Mouse (Mus musculus) right cerebral cortex, postnatal 10 days (tissue): Measurements from ENCODE around the gene Prokr2.

Source experiments
- DNase-seq, 2 experiments: peaks; one replicate each; pipeline ENCODE4 v3.0.0; 2021; ENCODE audit warnings: low spot score in 2 of 2

The Prokr2 gene

DNA sequence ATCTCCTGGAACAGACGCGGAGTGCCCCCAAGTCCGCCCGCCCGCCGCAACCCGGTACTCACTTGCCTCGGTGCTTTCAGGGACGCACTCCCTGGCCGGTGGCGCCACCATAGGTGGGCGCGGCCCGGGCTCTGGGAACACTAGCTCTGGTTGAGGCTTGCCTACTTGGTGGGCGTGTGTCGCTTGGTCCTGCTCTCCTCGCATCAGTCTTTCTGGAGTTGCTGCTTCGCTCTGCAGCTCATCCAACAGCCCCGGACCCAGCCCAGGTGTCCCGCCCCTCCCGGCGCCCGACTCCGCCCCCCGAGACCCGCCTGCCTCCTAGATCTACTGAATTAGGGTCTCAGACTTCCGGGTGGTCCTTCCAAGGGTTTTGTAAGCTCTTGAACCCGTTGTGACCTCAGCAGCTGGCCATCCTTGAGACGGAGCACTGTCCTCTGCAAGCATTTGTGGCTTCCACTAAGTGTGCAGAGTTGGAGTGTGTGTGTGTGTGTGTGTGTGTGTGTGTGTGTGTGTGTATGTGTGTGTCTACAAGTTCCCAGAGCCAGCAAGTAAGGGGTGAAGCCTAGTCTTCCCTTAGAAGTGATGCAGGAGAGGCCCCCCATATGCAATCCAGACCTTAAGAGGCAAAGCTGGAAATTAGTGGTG is at the start of gene Prokr2:
Gene Prokr2, minus strand, starts transcription at position 254 of the 645 bp plus-strand sequence.
- peak in 1 of 2 experiments; percentile 36 for DNase-seq

DNA sequence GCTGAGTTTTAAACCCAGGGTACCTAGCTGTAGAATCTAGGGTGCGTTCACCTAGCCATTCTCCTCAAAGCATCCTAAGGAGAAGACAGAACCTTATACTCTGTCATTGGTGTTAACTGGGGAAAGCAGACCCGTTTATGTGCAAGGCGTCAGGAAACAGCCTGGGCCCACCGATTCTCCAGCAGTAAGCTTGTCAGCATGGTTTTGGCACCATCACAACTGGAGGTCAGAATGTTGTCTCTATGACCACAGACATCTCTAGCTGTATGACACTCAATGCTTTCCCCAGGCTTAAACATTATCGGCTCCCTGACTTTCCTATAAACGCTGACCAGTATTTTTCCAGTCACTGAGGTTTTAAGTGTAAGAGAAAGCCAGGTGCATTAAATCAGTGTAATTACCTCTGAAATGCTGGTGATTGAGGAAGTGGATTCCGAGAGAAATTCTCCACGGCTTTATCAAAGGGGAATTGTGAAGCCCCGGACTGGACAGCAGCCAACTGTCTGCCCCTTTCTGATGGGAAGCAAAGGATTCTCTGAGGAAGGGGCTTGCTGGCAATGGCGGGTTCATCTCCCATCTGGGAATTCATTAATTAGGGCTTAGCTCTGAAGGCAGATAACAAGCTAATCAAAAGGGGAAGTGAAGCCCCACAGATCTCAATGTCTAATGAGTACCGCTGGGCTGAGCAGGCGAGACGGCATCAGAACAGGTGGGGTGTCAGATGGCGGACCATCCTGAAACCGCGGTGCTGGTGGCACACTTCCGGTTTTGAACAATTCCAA is 42.1 kb upstream of the Prokr2 start:
- DNase-seq, result peak; percentile 46 to 64

- no peak for DNase-seq
Measured at GRCm38 (mm10) chr2:132425576-132425975, 40.3 kb upstream of the Prokr2 start.

DNA sequence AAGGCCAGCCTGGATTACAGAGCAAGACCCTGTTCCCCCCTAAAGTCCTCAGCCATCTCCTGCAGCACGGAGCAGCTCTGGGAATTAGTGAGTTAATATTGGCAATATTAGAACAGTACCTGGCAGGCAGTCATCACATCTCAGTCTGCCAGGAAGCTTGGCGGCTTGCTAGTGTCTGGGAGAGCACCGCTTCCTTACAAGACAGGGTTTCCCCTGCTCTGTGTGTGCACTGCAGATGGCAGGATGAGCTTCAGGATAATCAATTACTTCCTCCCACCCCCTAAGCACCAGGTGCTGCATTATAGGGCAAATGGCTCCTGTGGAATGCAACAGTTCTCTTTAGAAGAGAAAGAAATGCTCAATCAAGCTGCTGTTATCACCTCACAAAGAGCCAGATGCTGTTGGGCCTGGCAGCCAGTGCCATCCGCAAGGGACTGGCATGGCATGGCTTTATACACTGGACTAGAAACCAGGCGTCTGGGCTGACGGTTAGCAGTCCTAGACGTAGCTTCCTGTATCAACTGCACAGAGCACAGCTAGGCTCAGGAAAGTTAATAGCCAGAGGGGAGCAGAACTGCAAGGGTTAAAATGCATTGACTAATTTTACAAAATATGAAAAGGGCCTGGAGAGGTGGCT is 38.3 kb upstream of the Prokr2 start:
- peak; percentile 35 to 36 for DNase-seq

- no peak for DNase-seq
Measured at GRCm38 (mm10) chr2:132422846-132423245, 37.6 kb upstream of the Prokr2 start.

- DNase-seq, result no peak
Measured at GRCm38 (mm10) chr2:132418414-132418813, 33.2 kb upstream of the Prokr2 start.

DNA sequence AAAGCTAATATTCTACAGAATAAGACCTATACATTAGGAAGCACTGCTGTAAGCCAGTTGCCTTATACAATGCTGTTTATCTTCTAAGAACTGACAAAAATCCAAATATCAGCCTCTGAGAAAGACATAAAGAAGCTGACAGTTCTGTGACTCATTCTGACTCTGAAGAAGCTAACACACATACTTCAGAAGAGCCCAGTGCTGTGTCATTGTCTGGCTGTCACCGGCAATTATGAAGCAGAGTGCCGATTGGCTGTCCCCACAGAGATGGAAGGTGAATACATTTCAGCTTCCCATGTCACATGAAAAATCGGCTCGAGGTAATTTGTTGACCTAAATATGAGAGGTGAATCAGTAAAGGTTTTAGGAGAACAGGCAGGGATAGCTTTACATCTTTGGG is 24.9 kb upstream of the Prokr2 start:
- DNase-seq, result no peak

GRCm38 (mm10) chr2:132398136-132398535 is 12.9 kb upstream of the Prokr2 start:
- no peak for DNase-seq

DNA sequence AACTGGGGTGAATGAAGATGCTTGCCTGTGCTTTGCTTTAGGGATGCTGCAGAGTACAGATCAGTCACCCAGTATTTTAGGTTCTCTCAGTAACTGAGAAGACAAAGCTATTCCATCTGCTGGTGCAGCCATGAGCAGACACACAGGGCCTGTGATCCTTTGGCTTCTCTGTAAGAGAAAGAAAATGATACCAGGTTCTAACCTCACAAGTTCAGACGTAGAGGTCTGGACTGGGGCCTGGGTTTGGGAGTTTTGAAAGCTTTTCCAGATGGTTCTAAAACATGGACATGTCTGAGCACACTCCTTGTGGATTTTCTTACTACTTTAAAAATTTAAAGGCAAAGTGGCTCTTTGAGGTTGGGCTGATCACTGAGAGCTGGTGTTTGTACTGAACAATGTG is 10.5 kb upstream of the Prokr2 start:
- DNase-seq, result no peak

DNA sequence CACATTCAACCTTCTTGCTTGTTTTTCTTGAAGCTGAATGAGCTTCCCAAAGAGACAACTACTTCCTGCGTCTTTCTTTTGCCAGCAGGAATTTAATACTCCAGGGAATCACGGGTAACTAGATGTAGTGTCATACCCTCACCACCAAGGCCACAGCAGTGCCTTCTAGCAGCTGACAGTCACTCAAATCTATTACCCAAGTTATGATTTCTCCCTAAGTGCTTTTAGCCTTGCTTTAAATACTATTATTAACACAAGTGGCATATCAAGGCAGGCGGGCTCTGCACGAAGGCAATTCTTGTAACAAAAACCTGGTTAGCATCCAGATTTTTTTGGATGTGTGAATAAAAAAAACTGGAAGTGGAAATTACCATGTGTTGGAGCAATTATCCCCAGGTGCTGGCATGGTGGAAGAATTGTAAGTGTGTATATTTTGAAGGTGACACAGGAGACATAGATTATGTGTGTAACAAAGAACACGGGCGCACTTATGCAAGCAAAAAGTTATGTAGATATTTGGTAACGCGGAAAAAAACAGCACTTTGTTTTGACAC is 5.4 kb upstream of the Prokr2 start:
- no peak for DNase-seq

GRCm38 (mm10) chr2:132389562-132389961 is 4.3 kb upstream of the Prokr2 start:
- DNase-seq, result no peak

DNA sequence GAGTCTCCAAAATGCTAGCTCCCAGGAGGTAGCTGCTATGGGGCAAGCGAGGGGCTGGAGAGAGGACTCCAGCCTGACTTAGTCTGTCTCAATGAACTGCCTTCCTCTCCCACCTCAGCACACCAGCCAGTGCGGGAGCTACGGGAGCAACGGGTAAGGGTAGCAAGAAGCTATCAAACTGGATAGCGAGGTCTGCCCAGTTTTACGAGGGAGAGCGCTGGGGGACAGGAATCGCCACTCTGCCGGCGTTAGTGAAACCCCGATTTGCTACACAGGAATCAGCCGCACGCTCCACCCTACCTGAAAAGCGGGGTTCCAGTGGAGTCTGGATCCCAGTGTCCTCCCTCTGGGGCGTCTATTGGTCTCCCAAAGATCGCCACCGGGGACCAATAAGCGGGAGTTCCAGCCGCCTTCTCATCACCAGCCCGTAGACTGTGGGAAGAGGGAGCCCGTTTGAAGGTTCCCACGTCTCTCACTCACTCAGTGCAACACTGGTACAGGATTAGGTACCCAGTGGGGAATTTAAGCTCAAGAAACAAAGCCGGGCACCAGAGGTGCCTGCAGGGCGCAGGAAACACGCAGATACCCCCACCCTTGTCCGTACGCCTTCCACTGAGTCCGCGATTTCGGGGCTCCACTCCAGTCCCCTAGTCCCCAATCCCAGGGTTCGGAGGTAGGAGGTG is 595 bp downstream of the Prokr2 start:
- DNase-seq, result no peak

- no peak for DNase-seq
Measured at GRCm38 (mm10) chr2:132382308-132382707, 2.9 kb downstream of the Prokr2 start.

DNA sequence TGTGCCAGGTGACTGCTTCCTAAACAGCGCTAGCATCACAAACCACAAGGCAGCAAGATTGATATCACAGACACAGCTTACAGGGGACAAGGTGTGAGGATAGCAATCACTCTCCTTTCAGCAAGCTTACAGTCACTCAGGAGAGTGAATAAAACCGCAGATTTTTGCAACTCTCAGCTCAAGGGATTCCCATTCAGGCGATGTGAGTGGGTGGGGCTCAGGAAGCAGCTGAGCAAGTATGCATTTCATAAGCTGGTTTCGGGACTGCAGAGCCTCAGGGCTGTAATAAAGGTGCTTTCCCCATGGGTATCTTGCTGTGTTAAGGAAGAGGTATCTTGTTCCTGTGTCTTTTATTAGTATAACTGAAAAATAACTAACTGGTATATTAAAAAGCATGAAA is 5.6 kb downstream of the Prokr2 start:
- no peak for DNase-seq

- no peak for DNase-seq
Measured at GRCm38 (mm10) chr2:132378602-132379150, 6.6 kb downstream of the Prokr2 start.

- DNase-seq, result peak; percentile 57 to 74
Measured at GRCm38 (mm10) chr2:132377436-132377835, 7.8 kb downstream of the Prokr2 start.

GRCm38 (mm10) chr2:132375721-132376120 is 9.5 kb downstream of the Prokr2 start:
- DNase-seq, result no peak

DNA sequence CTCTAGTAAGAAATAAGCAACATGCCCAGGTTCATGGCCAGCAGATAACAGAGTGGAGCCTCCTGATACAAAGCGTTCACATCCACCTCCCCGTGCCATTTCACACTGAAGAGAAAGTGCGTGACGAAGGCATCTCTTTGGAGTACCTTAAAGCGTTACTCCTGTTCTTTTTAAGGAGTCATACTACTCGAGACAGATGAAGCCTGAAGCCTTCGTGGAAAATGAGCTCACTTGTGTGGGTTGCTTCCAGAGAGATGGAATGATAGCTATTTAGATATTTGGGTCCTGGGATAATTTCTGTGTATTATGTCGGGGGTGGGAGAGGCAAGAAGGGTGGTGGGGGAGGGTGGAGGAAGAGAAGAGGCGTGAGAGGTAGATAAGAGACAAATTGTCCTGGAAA is 10.1 kb downstream of the Prokr2 start:
- no peak for DNase-seq

- no peak for DNase-seq
Measured at GRCm38 (mm10) chr2:132373748-132374147, 11.5 kb downstream of the Prokr2 start.

DNA sequence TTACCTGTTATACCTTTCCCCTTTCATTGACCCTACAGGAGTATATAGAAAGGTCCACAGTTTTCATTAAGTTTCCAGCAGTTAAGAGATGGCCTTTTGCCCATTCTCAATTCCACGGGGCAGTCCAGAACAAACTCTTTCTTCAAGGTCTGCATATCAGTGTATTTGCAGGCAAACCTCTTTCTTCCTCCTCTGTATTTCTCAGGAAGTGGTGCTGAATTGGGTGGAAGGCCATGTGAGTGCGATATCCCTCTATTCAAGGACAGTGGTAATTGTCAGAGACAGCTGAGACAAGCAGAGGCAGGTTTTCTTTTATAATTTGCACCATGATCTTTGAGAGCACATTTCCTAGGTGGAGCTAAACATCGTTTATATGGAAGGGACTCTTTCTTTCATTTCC is 16.8 kb downstream of the Prokr2 start:
- DNase-seq, result no peak

DNA sequence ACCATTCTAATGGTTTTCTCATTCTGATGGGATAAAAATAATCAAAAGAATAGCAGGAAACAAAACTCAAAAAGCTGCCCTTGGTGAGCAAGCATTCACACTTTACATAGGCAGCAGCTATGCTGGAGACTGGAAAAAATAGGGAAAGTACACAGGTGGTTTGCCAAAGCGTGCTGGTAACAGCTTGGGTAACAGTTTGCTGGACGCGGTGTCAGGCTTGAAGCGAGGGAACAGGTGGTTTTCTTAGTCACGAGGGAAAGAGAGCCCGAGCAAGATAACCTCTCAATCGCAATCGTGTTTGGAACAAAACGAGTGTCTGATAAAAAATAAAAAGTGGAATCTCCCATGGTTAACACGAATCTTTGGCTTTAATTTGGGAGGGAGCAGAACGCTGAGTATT is 41.4 kb downstream of the Prokr2 start:
- peak; percentile 46 to 50 for DNase-seq

- DNase-seq, result no peak
Measured at GRCm38 (mm10) chr2:132341293-132341692, 44.0 kb downstream of the Prokr2 start.
